Mouse (Mus musculus): Measurements from ENCODE around the gene Sox5.

DNA sequence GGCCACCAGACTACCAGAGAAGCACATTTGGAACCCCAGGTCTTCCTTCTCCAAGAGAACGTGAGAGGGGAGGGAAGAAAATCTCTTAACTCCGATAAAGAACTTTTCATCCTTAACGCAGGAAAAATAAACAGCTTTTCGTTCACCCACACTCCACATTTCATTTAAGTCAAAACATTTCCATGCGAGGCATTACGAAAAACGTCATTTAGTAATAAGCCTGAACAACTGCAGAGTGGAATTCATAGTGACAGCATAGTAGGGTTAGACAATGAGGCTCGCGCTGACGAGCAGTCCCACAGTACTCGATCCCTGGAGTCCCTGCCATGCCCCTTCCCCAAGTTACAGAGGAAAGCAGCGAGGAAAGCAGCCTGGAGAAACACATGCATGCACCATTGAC is 578.8 kb downstream of the Sox5 start:
- TF ChIP-seq CTCF (IDR thresholded peaks at IDR 0.05; ENCODE audit: low read depth) (no peak), EP300 (IDR thresholded peaks at IDR 0.05; ENCODE audit: low read depth) (no peak)

Data from liver, embryonic 14.5 days (tissue).